Mouse (Mus musculus): ENCODE results near the gene Tex101.
"Not testable (repeated sequence)": the region's sequence is repeated elsewhere in the genome, so short reads cannot be mapped to it uniquely, and the experiment has no call there.

The Tex101 gene

GRCm38 (mm10) chr7:24676575-24676974 lies at the start of gene Tex101:
Gene Tex101 (minus strand): TSS chr7:24676675.
- no peak for DNase-seq

- DNase-seq, result no peak
These were observed 38.6 kb upstream of the Tex101 start for GRCm38 (mm10) chr7:24715039-24715438.

- no peak for DNase-seq
These were observed 32.4 kb upstream of the Tex101 start, which contains the start of gene BC049730 for GRCm38 (mm10) chr7:24708832-24709292. Gene BC049730 (plus strand): TSS chr7:24709242.

GRCm38 (mm10) chr7:24702841-24703240 lies 26.4 kb upstream of the Tex101 start:
- not testable (repeated sequence) for DNase-seq

- not testable (repeated sequence) for DNase-seq
These were observed 21.4 kb upstream of the Tex101 start for GRCm38 (mm10) chr7:24697891-24698290.

- not testable (repeated sequence) for DNase-seq
These were observed 16.2 kb upstream of the Tex101 start for GRCm38 (mm10) chr7:24692693-24693092.

GRCm38 (mm10) chr7:24687519-24687918 lies 11.0 kb upstream of the Tex101 start:
- not testable (repeated sequence) for DNase-seq

- DNase-seq, result not testable (repeated sequence)
These were observed 7.6 kb upstream of the Tex101 start for GRCm38 (mm10) chr7:24684121-24684520.

- DNase-seq, result no peak
These were observed 4.5 kb downstream of the Tex101 start for GRCm38 (mm10) chr7:24671944-24672439.

GRCm38 (mm10) chr7:24664959-24665358 lies 11.5 kb downstream of the Tex101 start:
- no peak for DNase-seq

GRCm38 (mm10) chr7:24664301-24664700 lies 12.2 kb downstream of the Tex101 start:
- no peak for DNase-seq

GRCm38 (mm10) chr7:24662575-24662974 lies 13.9 kb downstream of the Tex101 start:
- DNase-seq, result peak; percentile 82 to 83

GRCm38 (mm10) chr7:24661118-24661904 lies 15.2 kb downstream of the Tex101 start:
- DNase-seq, result no peak

- no peak for DNase-seq
These were observed 16.6 kb downstream of the Tex101 start for GRCm38 (mm10) chr7:24659737-24660357.

- DNase-seq, result peak; percentile 73 to 80
These were observed 22.8 kb downstream of the Tex101 start for GRCm38 (mm10) chr7:24653681-24654080.

- no peak for DNase-seq
These were observed 30.0 kb downstream of the Tex101 start for GRCm38 (mm10) chr7:24646486-24646885.

GRCm38 (mm10) chr7:24644996-24645395 lies 31.5 kb downstream of the Tex101 start:
- DNase-seq, result no peak

- no peak for DNase-seq
These were observed 32.0 kb downstream of the Tex101 start for GRCm38 (mm10) chr7:24644492-24644891.

GRCm38 (mm10) chr7:24642491-24642890 lies 34.0 kb downstream of the Tex101 start:
- DNase-seq, result peak; percentile 78 to 82

GRCm38 (mm10) chr7:24640450-24640849 lies 36.0 kb downstream of the Tex101 start:
- DNase-seq, result no peak

GRCm38 (mm10) chr7:24638026-24638856 lies 38.2 kb downstream of the Tex101 start:
- peak; percentile 26 to 37 for DNase-seq

GRCm38 (mm10) chr7:24637046-24637445 lies 39.4 kb downstream of the Tex101 start:
- no peak for DNase-seq

- DNase-seq, result no peak
These were observed 40.2 kb downstream of the Tex101 start, which contains the start of gene Lypd3 for GRCm38 (mm10) chr7:24636264-24636663. Gene Lypd3 (plus strand): TSS chr7:24636550.

Measured in kidney, postnatal 4 days (tissue).